Mouse (Mus musculus) embryo, embryonic 9.5 days (tissue): ENCODE results near the gene Zbtb2.

ENCODE experiments used
- DNase-seq: peaks from one replicate; pipeline ENCODE4 v3.0.0-alpha.2; 2017; ENCODE audit errors: extremely low spot score

The Zbtb2 gene

DNA sequence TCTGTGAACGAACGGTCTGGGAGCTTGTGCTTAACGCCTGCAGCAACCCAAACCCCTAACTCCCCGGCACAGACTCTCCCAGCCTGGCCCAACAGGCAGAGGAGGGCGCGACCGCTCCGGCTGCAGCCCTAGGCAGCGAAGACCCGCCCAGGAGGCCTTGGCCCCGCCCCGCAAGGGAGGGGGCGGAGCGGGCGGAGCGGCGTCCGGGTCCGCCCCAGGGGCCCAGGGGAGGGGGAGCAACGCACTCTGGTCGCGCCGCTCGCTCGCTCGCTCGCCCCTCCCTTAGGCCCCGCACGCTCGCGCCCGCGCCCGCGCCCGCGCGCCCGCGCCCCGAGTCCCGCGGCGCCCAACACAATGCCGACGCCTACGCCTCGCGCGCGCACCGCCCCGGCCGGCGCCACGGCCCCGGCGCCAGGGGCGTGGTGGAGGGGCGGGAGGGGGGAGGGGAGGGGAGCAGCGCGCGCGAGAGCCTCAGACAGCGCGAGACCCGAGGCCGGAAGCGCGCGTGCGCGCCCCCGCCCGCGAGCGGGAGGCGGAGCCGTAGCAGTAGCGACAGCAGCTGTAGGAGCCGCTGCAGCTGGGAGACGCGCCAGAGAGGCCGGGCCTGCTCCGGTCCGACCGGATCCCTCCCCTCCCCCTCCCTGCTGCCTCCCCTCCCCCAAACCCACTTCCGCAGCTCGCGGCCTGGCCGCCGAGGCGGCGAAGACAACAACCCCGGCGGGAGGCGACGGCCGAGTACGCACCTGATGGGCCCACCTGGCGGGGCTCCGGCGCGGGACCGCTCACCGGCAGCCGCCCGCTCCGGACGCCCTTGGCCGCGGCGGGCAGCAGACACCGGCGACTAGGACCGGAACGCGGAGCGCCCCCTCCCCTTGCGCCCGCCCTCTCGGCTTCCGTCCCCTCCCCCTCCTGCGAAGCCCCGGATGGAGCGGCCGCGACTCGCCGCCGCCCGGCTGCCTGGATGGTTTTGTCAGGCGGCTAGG is 1.0 kb downstream of the Zbtb2 start:
- peak; percentile 97 for DNase-seq

DNA sequence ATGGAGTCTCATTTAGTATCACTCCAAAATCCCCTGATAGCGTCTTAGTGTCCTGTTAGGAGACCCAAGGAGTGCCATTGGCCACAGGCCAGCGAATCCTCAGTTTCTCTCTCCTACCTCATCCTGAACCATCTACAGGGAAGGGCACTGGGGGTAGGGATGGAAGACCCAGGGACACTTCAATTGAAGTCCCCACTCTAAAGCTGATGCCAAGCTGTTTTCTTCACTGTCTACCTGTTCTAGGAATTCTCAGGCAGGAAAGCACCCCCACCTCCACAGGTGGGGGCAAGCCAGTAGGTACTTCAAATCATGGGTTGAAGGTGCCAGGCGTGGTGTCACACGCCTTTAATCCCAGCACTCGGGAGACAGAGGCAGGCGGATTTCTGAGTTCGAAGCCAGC is 3.7 kb downstream of the Zbtb2 start:
- no peak for DNase-seq

DNA sequence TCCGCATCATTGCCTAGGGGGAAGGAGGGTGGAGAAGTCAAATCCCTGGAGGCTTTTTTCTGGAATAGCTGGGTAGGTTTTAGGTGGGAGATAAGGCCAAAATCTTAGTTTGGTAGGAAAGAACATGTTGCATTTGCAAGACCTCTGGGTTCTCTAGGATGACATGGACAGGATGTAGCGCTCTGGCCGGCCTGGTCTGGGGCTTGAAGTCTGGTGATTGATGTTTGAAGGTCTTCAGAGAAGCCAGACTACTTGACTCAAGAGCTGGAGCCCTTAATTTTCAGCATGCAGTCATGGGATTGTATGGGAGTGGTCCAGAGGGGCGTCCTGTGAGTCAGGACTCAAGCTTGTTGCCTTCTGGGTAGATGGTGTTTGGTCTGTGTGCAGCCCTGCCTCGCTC is 7.2 kb downstream of the Zbtb2 start:
- DNase-seq: no peak

DNA sequence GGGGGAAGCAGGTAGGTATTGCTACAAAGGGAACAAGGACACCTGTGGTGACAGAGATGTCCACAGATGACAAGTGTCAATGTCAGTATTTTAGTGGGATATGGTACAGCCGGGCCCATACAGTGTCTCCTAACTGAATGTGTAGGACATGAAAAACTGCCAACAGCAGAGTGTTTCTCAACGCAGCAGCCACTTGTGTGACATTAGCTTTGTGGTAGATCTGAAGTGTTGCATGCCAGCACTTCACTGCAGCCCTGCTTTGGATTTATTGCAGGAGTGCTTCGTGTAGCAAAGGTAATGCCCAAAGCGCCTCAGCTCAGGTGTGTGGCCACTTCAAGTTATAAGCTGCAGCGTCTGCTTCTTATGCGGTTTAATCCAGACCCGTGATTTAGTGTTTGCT is 11.0 kb downstream of the Zbtb2 start:
- no peak for DNase-seq

DNA sequence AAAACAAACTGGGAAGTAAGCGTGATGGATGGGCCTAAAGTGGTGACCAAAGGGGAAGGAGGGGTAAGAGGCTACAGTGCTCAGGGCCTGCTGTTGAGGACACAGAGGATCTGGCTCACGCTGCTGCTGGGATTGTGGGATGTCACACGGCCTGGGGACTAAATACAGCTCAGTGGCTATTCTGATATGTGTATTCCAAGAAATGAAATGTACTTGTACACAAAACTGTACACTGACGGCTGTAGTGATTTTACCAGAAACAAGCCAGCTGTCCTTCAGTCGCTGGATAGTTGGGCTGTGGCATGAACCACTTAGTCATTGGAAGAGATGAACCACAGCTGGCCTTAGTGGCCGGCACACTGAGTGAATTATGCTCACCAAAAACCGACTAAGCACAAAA is 11.4 kb downstream of the Zbtb2 start:
- no peak for DNase-seq

DNA sequence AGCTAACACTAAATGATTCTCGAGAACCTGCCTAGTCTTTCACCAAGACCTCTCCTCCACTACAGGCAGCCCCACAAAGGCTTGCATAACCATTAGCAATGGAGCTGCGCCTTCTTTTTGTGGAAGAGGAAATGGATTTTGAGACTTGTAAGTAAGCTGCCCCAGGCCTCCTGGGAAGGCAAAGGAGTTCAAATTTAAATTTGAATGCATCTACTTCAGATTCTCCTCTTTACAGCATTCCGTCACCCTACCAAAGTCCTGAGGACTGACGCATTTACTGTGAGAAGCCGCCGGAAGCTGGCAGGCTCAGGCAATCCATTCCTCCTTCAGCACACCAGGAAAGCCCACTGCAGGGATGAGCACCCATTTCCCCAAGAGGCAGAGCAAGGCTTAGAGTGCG is 12.6 kb downstream of the Zbtb2 start:
- DNase-seq: no peak

DNA sequence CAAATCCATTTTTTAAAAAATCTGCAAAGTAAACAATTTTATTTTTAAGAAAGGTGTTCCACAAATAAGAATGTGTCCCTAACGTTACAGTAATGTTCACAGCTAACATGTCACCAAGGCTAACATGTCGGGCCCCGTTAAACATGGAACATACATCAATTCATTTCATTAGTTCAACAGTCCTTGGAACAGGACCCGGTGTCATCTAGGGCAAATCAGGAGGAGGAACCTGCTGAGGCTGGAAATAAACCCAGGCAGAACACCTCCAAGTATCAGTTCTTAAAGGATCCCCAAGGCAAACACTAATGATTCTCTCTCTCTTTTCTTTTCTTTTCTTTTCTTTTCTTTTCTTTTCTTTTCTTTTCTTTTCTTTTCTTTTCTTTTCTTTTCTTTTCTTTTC is 13.2 kb downstream of the Zbtb2 start:
- DNase-seq: no peak

DNA sequence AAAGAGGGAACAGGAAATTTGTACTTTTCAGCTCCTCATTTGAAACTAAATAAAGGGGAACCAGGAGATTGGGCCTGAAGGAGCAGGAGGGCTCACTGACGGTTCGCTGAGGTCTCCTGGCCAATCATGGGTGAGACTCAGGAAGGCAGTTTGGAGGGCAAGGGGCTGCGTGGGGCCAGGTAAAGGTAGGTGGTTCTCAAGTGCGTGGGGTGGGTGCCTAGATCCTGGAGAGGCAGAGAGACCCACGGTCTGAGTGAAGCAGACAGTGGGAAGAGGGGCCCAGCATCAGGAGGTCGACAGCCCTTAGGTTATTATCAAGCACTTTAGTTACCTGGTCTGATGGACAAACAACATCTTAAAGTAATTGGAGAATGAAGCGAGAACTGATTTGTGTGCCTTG is 13.7 kb downstream of the Zbtb2 start:
- DNase-seq: no peak

DNA sequence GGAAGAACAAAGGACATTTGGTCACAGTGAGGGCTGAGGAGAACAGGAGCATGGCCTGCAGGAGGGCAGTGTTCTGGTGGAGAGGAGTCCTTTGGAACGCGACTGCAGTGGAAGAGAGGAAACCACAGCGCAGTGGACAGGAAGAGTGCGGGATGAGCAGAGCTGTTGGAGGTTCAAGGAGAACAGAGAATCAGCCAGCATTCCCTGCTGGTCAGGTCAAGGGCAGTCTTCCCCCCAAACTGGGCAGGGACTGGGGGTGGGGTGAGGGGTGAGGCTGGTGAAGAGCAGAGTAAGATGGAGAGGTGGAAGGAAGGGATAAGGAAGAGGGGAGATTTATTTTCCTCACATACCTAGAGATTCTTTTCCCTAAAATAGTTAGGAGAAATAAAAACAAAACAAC is 14.3 kb downstream of the Zbtb2 start:
- no peak for DNase-seq

DNA sequence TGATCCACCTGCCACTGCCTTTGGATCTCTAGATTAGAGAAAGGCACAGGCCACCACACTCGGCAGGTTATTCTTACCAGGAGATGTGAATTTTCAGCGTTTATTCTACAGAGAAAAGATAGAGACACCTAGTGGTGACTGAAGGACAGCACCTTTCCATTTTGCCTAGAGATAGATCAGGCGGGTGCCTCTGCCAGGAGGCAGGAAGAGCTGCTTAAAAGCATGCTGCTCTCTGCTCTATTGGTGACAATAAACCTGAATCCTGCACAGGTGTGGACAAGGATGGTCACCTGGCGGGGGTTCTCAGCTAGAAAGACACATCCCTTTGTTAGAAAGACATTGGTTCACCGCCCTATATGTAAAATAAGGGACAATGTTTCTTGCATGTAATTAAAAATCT is 15.9 kb downstream of the Zbtb2 start:
- DNase-seq: no peak

DNA sequence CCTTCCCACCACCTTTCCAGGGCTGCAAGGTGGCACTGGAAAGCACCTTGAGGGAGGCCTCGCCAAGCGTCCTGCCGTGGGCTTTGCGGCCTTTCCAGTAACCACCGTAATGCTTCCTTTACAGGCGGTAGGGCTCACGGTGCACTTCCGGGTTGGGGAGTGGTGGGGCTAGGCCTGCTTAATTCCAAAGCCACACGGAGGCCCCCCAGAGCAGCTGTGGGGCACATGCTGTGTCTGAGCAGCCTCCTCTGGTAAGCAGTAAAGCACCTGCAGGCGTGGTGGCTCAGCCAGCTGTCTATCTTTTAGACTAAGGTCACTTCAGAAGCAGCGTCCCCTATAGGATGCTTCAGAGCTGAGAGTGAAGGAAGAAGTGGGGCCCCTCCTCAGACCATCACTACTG is 17.8 kb downstream of the Zbtb2 start:
- DNase-seq: no peak

DNA sequence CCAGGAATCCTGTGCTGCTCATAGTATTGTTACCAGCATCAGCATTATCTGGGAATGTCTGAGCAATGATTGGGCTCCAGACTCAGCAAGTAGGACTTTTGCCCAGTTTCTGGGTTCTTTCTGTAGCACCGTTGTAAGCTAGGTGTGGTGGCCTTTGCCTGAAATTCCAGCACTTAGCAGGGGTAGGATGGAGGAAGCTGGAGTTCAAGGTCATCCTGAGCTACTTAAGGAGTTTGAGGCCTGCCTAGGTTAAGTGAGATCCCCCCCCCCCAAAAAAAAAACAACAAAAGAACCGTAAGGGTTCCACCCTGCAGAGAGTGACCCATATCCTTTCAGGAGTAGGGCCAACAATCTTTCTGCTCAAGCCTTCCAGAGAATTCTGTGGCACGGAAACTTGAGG is 23.3 kb downstream of the Zbtb2 start:
- no peak for DNase-seq

DNA sequence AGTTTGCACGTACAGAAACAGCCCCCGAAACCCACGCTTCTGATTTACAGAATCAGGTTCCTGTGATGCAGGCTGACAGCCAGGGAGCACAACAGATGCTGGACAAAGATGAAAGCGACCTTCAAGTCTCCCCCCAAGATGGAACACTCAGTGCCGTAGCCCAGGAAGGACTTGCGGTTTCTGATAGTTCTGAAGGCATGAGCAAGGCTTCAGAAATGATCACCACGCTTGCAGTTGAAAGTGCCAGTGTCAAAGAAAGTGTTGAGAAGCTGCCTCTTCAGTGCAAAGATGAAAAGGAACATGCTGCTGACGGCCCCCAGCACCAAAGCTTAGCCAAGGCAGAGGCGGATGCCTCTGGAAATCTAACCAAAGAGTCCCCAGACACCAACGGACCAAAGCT is 30.5 kb downstream of the Zbtb2 start:
- no peak for DNase-seq

DNA sequence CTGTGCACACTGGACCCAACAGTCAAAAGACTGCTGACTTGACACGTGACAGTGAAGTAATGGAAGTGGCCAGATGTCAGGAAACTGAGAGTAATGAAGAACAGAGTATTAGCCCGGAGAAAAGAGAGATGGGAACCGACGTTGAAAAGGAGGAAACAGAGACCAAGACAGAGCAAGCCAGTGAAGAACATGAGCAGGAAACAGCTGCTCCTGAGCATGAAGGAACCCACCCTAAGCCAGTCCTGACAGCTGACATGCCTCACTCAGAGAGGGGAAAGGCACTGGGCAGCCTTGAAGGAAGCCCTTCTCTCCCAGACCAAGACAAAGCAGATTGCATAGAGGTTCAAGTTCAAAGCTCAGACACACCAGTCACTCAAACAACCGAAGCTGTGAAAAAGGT is 31.3 kb downstream of the Zbtb2 start:
- DNase-seq: no peak

DNA sequence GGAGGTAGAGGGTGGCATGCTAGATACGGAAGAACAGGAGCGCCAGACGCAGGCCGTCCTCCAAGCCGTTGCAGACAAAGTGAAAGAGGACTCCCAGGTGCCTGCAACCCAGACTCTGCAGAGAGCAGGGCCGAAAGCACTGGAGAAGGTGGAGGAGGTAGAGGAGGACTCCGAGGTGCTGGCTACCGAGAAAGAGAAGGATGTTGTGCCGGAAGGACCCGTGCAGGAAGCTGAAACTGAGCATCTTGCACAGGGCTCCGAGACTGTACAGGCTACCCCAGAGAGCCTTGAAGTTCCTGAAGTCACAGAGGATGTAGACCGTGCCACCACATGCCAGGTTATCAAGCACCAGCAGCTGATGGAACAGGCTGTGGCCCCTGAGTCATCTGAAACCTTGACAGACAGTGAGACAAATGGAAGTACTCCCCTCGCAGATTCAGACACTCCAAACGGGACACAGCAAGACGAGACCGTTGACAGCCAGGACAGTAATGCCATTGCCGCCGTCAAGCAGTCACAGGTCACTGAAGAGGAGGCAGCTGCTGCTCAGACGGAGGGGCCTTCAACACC is 31.9 kb downstream of the Zbtb2 start:
- DNase-seq: no peak

DNA sequence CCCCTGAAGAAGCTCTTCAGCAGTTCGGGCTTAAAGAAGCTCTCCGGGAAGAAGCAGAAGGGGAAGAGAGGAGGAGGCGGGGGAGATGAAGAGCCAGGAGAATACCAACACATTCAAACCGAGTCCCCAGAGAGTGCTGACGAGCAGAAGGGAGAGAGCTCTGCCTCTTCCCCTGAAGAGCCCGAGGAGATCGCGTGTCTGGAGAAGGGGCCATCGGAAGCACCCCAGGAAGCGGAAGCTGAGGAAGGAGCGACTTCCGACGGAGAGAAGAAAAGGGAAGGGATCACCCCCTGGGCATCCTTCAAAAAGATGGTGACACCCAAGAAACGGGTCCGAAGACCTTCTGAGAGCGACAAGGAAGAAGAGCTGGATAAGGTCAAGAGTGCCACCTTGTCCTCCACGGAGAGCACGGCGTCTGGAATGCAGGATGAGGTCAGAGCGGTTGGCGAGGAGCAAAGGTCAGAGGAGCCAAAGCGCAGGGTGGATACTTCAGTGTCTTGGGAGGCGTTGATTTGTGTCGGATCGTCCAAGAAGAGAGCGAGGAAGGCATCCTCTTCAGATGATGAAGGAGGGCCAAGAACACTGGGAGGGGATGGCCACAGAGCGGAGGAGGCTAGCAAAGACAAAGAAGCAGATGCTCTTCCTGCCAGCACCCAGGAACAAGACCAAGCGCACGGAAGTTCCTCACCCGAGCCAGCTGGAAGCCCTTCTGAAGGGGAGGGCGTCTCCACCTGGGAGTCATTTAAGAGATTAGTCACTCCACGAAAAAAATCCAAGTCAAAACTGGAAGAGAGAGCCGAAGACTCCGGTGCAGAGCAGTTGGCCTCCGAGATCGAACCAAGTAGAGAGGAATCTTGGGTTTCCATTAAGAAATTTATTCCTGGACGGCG is 33.3 kb downstream of the Zbtb2 start:
- DNase-seq: no peak

DNA sequence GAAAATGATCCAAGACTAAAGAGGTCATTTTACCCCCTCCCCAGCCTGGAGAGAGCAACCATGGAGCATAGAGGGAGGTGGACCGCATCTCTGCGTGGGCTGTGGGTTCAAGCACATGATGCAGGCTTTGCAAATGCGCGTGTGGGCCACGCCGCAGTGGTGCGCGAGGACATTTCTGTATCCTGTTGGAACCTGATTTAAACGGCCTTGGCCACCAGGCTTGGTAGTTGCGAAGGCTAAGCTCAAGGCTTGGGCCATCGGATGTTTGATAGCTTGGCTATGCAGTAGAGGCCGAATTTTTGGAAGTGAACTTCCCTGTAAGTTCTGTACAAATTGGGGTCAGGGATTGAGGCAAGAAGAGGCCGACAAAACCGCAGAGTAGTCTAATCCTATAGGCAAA is 40.3 kb downstream of the Zbtb2 start:
- DNase-seq: no peak

DNA sequence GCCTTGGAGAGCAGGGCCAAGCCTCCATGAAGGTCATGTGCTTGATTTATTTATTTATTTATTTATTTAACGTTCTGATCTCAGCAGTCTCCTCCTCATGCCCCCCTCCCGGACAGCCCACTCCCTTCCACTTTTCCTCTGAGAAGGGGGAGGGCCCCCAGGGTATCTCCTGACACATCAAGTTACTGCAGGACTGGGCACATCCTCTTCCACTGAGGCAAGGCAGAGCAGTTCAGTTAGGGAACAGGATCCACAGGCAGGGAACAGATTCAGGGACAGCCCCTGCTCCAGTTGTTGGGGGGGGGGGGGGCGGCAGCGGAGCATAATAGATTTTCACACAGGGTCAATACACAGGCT is 40.8 kb downstream of the Zbtb2 start:
- DNase-seq: no peak

DNA sequence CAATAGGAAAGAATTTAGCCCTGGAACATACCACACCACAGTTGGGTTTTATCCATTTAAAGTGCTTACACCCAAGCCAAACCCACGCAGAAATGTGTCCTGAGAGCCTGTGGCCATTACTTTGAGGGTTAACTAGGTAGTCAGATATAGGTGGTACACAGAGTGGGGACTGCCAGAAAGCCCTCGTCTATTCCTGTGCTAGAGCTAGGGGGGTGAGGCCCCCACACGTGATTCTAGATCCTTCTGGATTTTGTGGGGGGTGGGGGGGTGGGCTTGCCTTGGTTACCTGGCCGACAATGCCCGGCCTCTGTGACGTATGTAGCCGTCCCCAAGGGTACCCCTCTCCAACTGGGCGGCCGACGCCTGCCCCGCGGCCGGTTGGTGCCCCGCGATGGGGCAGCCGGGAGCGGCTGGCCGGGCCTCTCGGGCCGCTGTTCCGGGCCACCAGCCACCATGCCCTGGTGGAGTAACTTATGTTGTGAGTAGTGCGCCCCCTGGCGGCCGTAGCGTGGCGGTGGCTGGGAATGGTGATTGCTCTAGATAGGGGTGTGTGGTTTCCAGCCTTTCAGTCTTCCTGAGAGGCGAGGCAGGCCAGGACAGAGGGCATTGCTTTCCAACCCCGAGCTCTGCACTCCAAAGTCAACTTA is 41.3 kb downstream of the Zbtb2 start:
- peak; percentile 90 for DNase-seq

DNA sequence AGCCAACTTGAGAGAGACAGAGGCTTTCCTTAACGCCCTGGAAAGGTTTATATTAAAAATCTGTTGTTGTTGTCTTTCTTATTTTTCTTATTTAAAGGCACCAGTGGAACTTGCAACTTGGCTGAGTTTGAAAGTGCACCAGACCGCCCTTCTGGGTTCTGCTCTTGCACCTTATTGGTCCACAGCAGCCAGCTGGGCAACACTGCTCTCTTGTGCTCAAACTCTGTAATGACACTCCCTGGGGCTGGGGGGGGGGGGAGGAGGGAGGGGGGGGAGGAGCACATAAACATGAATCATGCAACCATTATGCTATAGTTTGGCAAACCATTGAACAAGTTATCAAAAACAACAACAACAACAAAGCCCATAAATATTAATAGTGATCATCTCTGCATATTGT is 46.5 kb downstream of the Zbtb2 start:
- DNase-seq: peak; percentile 52

DNA sequence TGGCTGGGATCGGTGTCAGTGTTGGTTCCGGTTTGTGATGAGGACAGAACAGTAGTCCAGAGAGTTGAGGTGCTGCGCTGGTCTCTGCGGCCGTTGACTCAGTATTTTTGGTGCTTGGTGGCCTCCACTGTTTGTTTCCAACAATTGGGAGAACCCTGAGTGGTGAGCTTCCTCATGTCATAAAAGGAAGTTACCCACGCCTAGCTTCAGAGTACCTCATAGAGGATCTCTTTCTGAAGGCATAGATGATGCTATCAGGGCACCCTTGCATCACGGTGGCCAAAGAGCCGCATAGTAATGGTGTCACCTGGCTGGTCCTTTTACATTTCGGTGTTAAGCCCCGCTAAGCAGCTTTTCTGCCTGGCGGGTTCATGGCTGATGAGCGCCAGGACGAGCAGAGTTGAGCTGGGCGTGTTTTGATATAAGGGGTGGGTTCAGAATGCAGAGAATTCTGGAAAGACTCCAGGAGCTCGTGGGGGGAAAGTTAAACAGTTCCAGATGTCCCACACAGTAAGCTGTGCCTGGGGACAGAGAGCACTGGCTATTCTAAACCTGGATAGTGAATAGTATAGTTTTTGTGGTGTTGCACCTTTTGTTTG is 48.9 kb downstream of the Zbtb2 start:
- DNase-seq: peak; percentile 34
